Mouse (Mus musculus) CH12.LX (cell line): Measurements from ENCODE around the gene Ccnd3. TPM values are rescaled to one million over a fixed set of nuclear protein-coding genes. Genes with fewer than 3 reads are reported as not detected.

Experiments
- DNase-seq: peaks from one replicate; pipeline ENCODE4 v3.0.0-alpha.2; 2013; ENCODE audit errors: extremely low read depth
- H3K27ac ChIP-seq: 2 replicates; pipeline ENCODE4 v1.5.1; 2012; ENCODE audit warnings: low read depth, mild to moderate bottlenecking, control low read depth, moderate library complexity; ENCODE audit not compliant: insufficient read depth
- H3K27me3 ChIP-seq: replicated peaks from 2 replicates; pipeline ENCODE3; 2012; ENCODE audit warnings: inconsistent platforms
- H3K36me3 ChIP-seq, 2 experiments: replicated peaks in 1 of 2; 2 replicates each; pipeline versions ENCODE3 to v1.6.1; 2012; ENCODE audit warnings: inconsistent platforms in 1 of 2, low read length in 1 of 2, mild to moderate bottlenecking in 1 of 2, mixed read lengths in 1 of 2, moderate library complexity in 1 of 2; ENCODE audit not compliant: control insufficient read depth in 1 of 2, insufficient read depth in 1 of 2
- H3K4me1 ChIP-seq, 2 experiments: 2 replicates each; pipeline ENCODE4 v1.6.1; 2012; ENCODE audit warnings: inconsistent platforms in 1 of 2, moderate library complexity in 1 of 2; ENCODE audit not compliant: insufficient read depth in 2 of 2, control insufficient read depth in 1 of 2
- H3K4me2 ChIP-seq: 2 replicates; pipeline ENCODE4 v1.6.1; 2012; ENCODE audit warnings: low read depth, mild to moderate bottlenecking, control low read depth; ENCODE audit not compliant: poor library complexity, insufficient read depth, severe bottlenecking
- H3K4me3 ChIP-seq, 3 experiments: fragments of 150-350 bp in 1 of 3; sonication (generic) in 1 of 3; replicated peaks in 1 of 3; 2 replicates each; pipeline versions ENCODE3 to v1.5.1; 2011 to 2012; ENCODE audit warnings: low read depth in 2 of 3, low read length in 2 of 3, mild to moderate bottlenecking in 2 of 3, moderate library complexity in 2 of 3, control low read depth in 1 of 3, improper control_type of control experiment in 1 of 3, inconsistent platforms in 1 of 3, mixed read lengths in 1 of 3; ENCODE audit not compliant: poor library complexity in 1 of 3
- H3K79me2 ChIP-seq: replicated peaks from 2 replicates; pipeline ENCODE4 v1.6.1; 2012; ENCODE audit warnings: mild to moderate bottlenecking, moderate library complexity; ENCODE audit not compliant: control insufficient read depth, poor library complexity, insufficient read depth, severe bottlenecking; ENCODE audit errors: extremely low read depth
- H3K9ac ChIP-seq: 2 replicates; pipeline ENCODE4 v1.6.1; 2012; ENCODE audit warnings: low read depth, mild to moderate bottlenecking, control low read depth, moderate library complexity; ENCODE audit not compliant: insufficient read depth
- H3K9me3 ChIP-seq: replicated peaks from 2 replicates; pipeline ENCODE3; 2012; ENCODE audit warnings: low read length, inconsistent platforms, mixed read lengths
- CHD2 ChIP-seq: IDR thresholded peaks from 2 replicates; pipeline ENCODE4 v1.6.1; 2011; ENCODE audit warnings: low read length, improper control_type of control experiment
- CTCF ChIP-seq, 2 experiments: IDR thresholded peaks in 1 of 2; conservative IDR thresholded peaks in 1 of 2; 2 replicates each; pipeline ENCODE4 v1.5.1; 2011 to 2012; ENCODE audit warnings: low read depth in 2 of 2, low read length in 2 of 2, improper control_type of control experiment in 1 of 2, inconsistent platforms in 1 of 2, mild to moderate bottlenecking in 1 of 2, moderate library complexity in 1 of 2
- E2F4 ChIP-seq: IDR thresholded peaks from 2 replicates; pipeline ENCODE4 v1.6.1; 2011; ENCODE audit warnings: low read depth, low read length, improper control_type of control experiment; ENCODE audit not compliant: insufficient replicate concordance
- ELF1 ChIP-seq: IDR thresholded peaks from 2 replicates; pipeline ENCODE4 v1.6.1; 2014; ENCODE audit warnings: low read depth, mild to moderate bottlenecking, inconsistent platforms, low read length, improper control_type of control experiment
- EP300 ChIP-seq: IDR thresholded peaks from 2 replicates; pipeline ENCODE4 v1.6.1; 2011; ENCODE audit warnings: low read length, improper control_type of control experiment
- MAFK ChIP-seq: IDR thresholded peaks from 2 replicates; pipeline ENCODE4 v1.6.1; 2011; ENCODE audit warnings: low read length, improper control_type of control experiment; ENCODE audit not compliant: insufficient replicate concordance
- MAX ChIP-seq: IDR thresholded peaks from 2 replicates; pipeline ENCODE4 v1.6.1; 2011; ENCODE audit warnings: low read length, improper control_type of control experiment
- MYC ChIP-seq: IDR thresholded peaks from 2 replicates; pipeline ENCODE4 v1.6.1; 2011; ENCODE audit warnings: low read depth, mild to moderate bottlenecking, improper control_type of control experiment, low read length
- NRF1 ChIP-seq: IDR thresholded peaks from 2 replicates; pipeline ENCODE4 v1.6.1; 2014; ENCODE audit warnings: low read depth, mild to moderate bottlenecking, inconsistent platforms, low read length, improper control_type of control experiment, moderate library complexity
- POLR2A ChIP-seq: IDR thresholded peaks from 2 replicates; pipeline ENCODE4 v1.6.1; 2011; ENCODE audit warnings: low read depth, mild to moderate bottlenecking, improper control_type of control experiment, low read length
- POLR2AphosphoS2 ChIP-seq: IDR thresholded peaks from 2 replicates; pipeline ENCODE4 v1.6.1; 2011; ENCODE audit warnings: low read depth, low read length, improper control_type of control experiment
- RCOR1 ChIP-seq: conservative IDR thresholded peaks from 2 replicates; pipeline ENCODE4 v1.6.1; 2012; ENCODE audit warnings: low read depth, mild to moderate bottlenecking, inconsistent platforms, low read length, improper control_type of control experiment
- SMC3 ChIP-seq: IDR thresholded peaks from 2 replicates; pipeline ENCODE4 v1.6.1; 2011; ENCODE audit warnings: low read depth, low read length, improper control_type of control experiment
- TBP ChIP-seq: conservative IDR thresholded peaks from 2 replicates; pipeline ENCODE4 v1.6.1; 2011; ENCODE audit warnings: low read depth, low read length, improper control_type of control experiment
- USF1 ChIP-seq: IDR thresholded peaks from 2 replicates; pipeline ENCODE4 v1.6.1; 2014; ENCODE audit warnings: low read depth, mild to moderate bottlenecking, inconsistent platforms, low read length, improper control_type of control experiment
- ZKSCAN1 ChIP-seq: IDR thresholded peaks from 2 replicates; pipeline ENCODE4 v1.6.1; 2012; ENCODE audit warnings: low read depth, inconsistent platforms, low read length, improper control_type of control experiment, borderline replicate concordance
- ZNF384 ChIP-seq: IDR thresholded peaks from 2 replicates; pipeline ENCODE4 v1.6.1; 2012; ENCODE audit warnings: low read depth, low read length, improper control_type of control experiment, inconsistent platforms
- dilution Hi-C: fragments of 300-500 bp; cut with MboI; formaldehyde crosslinking; loops from 2 replicates; pipeline ENCODE4 v1.14.3; 2020; ENCODE audit warnings: low sequenced_read_pairs; ENCODE audit not compliant: extremely low pct_unique_long_range_greater_than_20kb, extremely low pct_ligation_motif_present
- in situ Hi-C: fragments of 300-500 bp; cut with MboI; formaldehyde crosslinking; loops from 3 replicates; pipeline ENCODE4 v1.14.3; 2019; ENCODE audit warnings: low sequenced_read_pairs, low pct_ligation_motif_present, low pct_unique_long_range_greater_than_20kb, mixed read lengths
- polyA plus RNA-seq: library from polyadenylated mRNA; unstranded; fragments of >175 nt; gene quantifications from 2 replicates; pipeline ENCODE4 v1.2.1, GENCODE M21; 2012; ENCODE audit warnings: low read depth; ENCODE audit not compliant: insufficient read length
- total RNA-seq, 2 experiments: library from RNA; depleted of rRNA; stranded (reverse); fragments of 300-350 nt in 1 of 2; fragments of >200 nt in 1 of 2; gene quantifications; 2 replicates each; pipeline ENCODE4 v1.2.3; 2012 to 2014

Gene Ccnd3
- total and polyA plus RNA-seq, 3 experiments, result 30.6 to 121 (median 48.7) TPM

GRCm38 (mm10) chr17:47516232-47516631 lies 11.4 kb downstream of the Ccnd3 start:
- Histone ChIP-seq H3K9me3 (no peaks in the 10 kb centered on the region), H3K27me3 (no peaks in the 10 kb centered on the region), H3K4me1 (peaks cover 13 to 42% of the 10 kb centered on the region in 2 experiments), H3K4me2 (no peak overlapping the region), H3K79me2 (no peaks in the 10 kb centered on the region), H3K27ac (no peak overlapping the region), H3K36me3 (no peaks in the 10 kb centered on the region), H3K4me3 (no peak overlapping the region), H3K9ac (no peak overlapping the region)
- peak; percentile 24 to 25; a peak in 1 of 4 replicates for TF ChIP-seq CTCF (conservative IDR thresholded peaks at IDR 0.05 in 1 of 2, IDR thresholded peaks at IDR 0.05 in 1 of 2; ENCODE audit: low read depth in 2 of 2, low read length in 2 of 2)
- TF ChIP-seq E2F4, result no peak
- in situ Hi-C loops, result no loop called here
- DNase-seq, result peak; percentile 21
- dilution Hi-C loops, result no loop called here

- dilution Hi-C loops, result no loop called here
- TF ChIP-seq ZKSCAN1 (no peak), ELF1 (no peak), RCOR1 (no peak), EP300 (no peak), CTCF (conservative IDR thresholded peaks at IDR 0.05 in 1 of 2, IDR thresholded peaks at IDR 0.05 in 1 of 2; ENCODE audit: low read depth in 2 of 2, low read length in 2 of 2) (no peak), MYC (no peak), CHD2 (no peak), SMC3 (no peak), TBP (no peak), POLR2A (no peak), POLR2AphosphoS2 (no peak), NRF1 (no peak), MAFK (no peak), USF1 (no peak), MAX (no peak), ZNF384 (no peak)
- Histone ChIP-seq H3K27ac (no peak overlapping the region), H3K36me3 (no peaks in the 10 kb centered on the region), H3K4me2 (no peak overlapping the region), H3K9ac (no peak overlapping the region), H3K9me3 (no peaks in the 10 kb centered on the region), H3K79me2 (no peaks in the 10 kb centered on the region), H3K4me3 (no peak overlapping the region), H3K4me1 (peaks cover 10 to 32% of the 10 kb centered on the region in 2 experiments), H3K27me3 (no peaks in the 10 kb centered on the region)
- in situ Hi-C loops, result no loop called here
- no peak for DNase-seq
Measured at GRCm38 (mm10) chr17:47518205-47518604, 13.4 kb downstream of the Ccnd3 start.
